Mouse (Mus musculus) hindbrain, embryonic 10.5 days (tissue): Measurements from ENCODE around the gene Myo1h. TPM values are rescaled to one million over a fixed set of nuclear protein-coding genes. Genes with fewer than 3 reads are reported as not detected.

Experiments used
- DNase-seq: peaks from one replicate; pipeline ENCODE4 v3.0.0-alpha.2; 2017; ENCODE audit warnings: low spot score
- H3K27ac ChIP-seq: fragments of 300-500 bp; sonication (generic); 2 replicates; pipeline ENCODE4 v1.5.1; 2016; ENCODE audit warnings: mild to moderate bottlenecking, moderate library complexity
- H3K27me3 ChIP-seq: fragments of 300-500 bp; sonication (generic); 2 replicates; pipeline ENCODE4 v1.6.1; 2016; ENCODE audit warnings: mild to moderate bottlenecking; ENCODE audit not compliant: poor library complexity, insufficient read depth, severe bottlenecking
- H3K36me3 ChIP-seq: fragments of 300-500 bp; sonication (generic); 2 replicates; pipeline ENCODE4 v1.6.1; 2016; ENCODE audit warnings: mild to moderate bottlenecking, moderate library complexity
- H3K4me1 ChIP-seq: fragments of 300-500 bp; sonication (generic); replicated peaks from 2 replicates; pipeline ENCODE4 v1.6.1; 2016; ENCODE audit warnings: mild to moderate bottlenecking
- H3K4me3 ChIP-seq: fragments of 300-500 bp; sonication (generic); 2 replicates; pipeline ENCODE4 v1.5.1; 2016; ENCODE audit warnings: mild to moderate bottlenecking, moderate library complexity
- H3K9me3 ChIP-seq: fragments of 300-500 bp; sonication (generic); 2 replicates; pipeline ENCODE4 v1.6.1; 2016; ENCODE audit warnings: mild to moderate bottlenecking, moderate library complexity
- WGBS: fragments of 180-500 bp; shearing (Covaris S2); methylation state at CpG from one replicate; pipeline ENCODE4 v1.1.7; 2016; 5-methylcytosine and 5-hydroxymethylcytosine counted together
- polyA plus RNA-seq: library from polyadenylated mRNA; unstranded; fragments of >200 nt; fragmentation: Nextera tagmentation; extraction: Ambion mirVana; gene quantifications from 2 replicates; pipeline ENCODE4 v1.2.1, GENCODE M21; 2016

The Myo1h gene
- polyA plus RNA-seq, 1 experiment from 2014 or later = 0.59 TPM

- H3K4me3 ChIP-seq = no peak overlapping the region
- peaks cover 53% of the 10 kb centered on the region for H3K36me3 ChIP-seq
- no peak overlapping the region for H3K27ac ChIP-seq
- peak; percentile 52 for DNase-seq
- H3K4me1 ChIP-seq = peaks cover 31% of the 10 kb centered on the region
- peaks cover 3% of the 10 kb centered on the region; the same call in 1 of the 2 replicates for H3K9me3 ChIP-seq
- WGBS = 78% methylated on average over 9 of the region's 9 CpGs
- no peaks in the 10 kb centered on the region for H3K27me3 ChIP-seq
Observed at GRCm38 (mm10) chr5:114383184-114383904, 94.4 kb downstream of the Myo1h start.

- Histone ChIP-seq H3K36me3 (peaks cover 64% of the 10 kb centered on the region), H3K9me3 (peaks cover 3% of the 10 kb centered on the region; the same call in 1 of the 2 replicates), H3K4me3 (no peak overlapping the region), H3K4me1 (peaks cover 20% of the 10 kb centered on the region), H3K27me3 (no peaks in the 10 kb centered on the region), H3K27ac (no peak overlapping the region)
- WGBS = 95% methylated on average over 8 of the region's 8 CpGs
- DNase-seq = no peak
Observed at GRCm38 (mm10) chr5:114384448-114384847, 95.5 kb downstream of the Myo1h start.

GRCm38 (mm10) chr5:114393169-114393568 lies 104.2 kb downstream of the Myo1h start:
- Histone ChIP-seq H3K4me1 (no peaks in the 10 kb centered on the region), H3K4me3 (no peak overlapping the region), H3K9me3 (no peaks in the 10 kb centered on the region), H3K36me3 (peaks cover 99% of the 10 kb centered on the region), H3K27ac (no peak overlapping the region), H3K27me3 (no peaks in the 10 kb centered on the region)
- WGBS = 87% methylated on average over 9 of the region's 9 CpGs
- DNase-seq = no peak

GRCm38 (mm10) chr5:114406592-114406991 lies 117.6 kb downstream of the Myo1h start:
- 95% methylated on average over 14 of the region's 14 CpGs for WGBS
- Histone ChIP-seq H3K27ac (no peak overlapping the region), H3K9me3 (no peaks in the 10 kb centered on the region), H3K4me1 (no peaks in the 10 kb centered on the region), H3K27me3 (no peaks in the 10 kb centered on the region), H3K36me3 (peaks cover 100% of the 10 kb centered on the region), H3K4me3 (no peak overlapping the region)
- no peak for DNase-seq

GRCm38 (mm10) chr5:114407269-114407668 lies 118.3 kb downstream of the Myo1h start:
- Histone ChIP-seq H3K4me3 (no peak overlapping the region), H3K9me3 (no peaks in the 10 kb centered on the region), H3K27ac (no peak overlapping the region), H3K4me1 (0 out of 2 replicates have a peak, but pooled peaks cover 6% of the 10 kb centered on the region), H3K27me3 (no peaks in the 10 kb centered on the region), H3K36me3 (peaks cover 100% of the 10 kb centered on the region)
- WGBS = 93% methylated on average over 10 of the region's 10 CpGs
- DNase-seq = no peak

GRCm38 (mm10) chr5:114407810-114408209 lies 118.8 kb downstream of the Myo1h start:
- Histone ChIP-seq H3K4me3 (no peak overlapping the region), H3K9me3 (no peaks in the 10 kb centered on the region), H3K36me3 (peaks cover 100% of the 10 kb centered on the region), H3K27ac (no peak overlapping the region), H3K27me3 (no peaks in the 10 kb centered on the region), H3K4me1 (0 out of 2 replicates have a peak, but pooled peaks cover 6% of the 10 kb centered on the region)
- no peak for DNase-seq
- WGBS = 95% methylated on average over 9 of the region's 9 CpGs

GRCm38 (mm10) chr5:114408846-114409245 lies 119.9 kb downstream of the Myo1h start:
- H3K9me3 ChIP-seq = no peaks in the 10 kb centered on the region
- H3K36me3 ChIP-seq = peaks cover 100% of the 10 kb centered on the region
- no peak overlapping the region for H3K27ac ChIP-seq
- DNase-seq = no peak
- 94% methylated on average over 11 of the region's 11 CpGs for whole genome bisulfite sequencing
- H3K4me3 ChIP-seq = no peak overlapping the region
- H3K4me1 ChIP-seq = 0 out of 2 replicates have a peak, but pooled peaks cover 6% of the 10 kb centered on the region
- H3K27me3 ChIP-seq = no peaks in the 10 kb centered on the region

GRCm38 (mm10) chr5:114410429-114410828 lies 121.5 kb downstream of the Myo1h start:
- 93% methylated on average over 13 of the region's 13 CpGs for WGBS
- Histone ChIP-seq H3K27me3 (no peaks in the 10 kb centered on the region), H3K27ac (no peak overlapping the region), H3K36me3 (peaks cover 100% of the 10 kb centered on the region), H3K4me1 (0 out of 2 replicates have a peak, but pooled peaks cover 6% of the 10 kb centered on the region), H3K4me3 (no peak overlapping the region), H3K9me3 (no peaks in the 10 kb centered on the region)
- DNase-seq = no peak

- no peak for DNase-seq
- no peak overlapping the region for H3K27ac ChIP-seq
- no peaks in the 10 kb centered on the region for H3K27me3 ChIP-seq
- 0 out of 2 replicates have a peak, but pooled peaks cover 6% of the 10 kb centered on the region for H3K4me1 ChIP-seq
- peaks cover 100% of the 10 kb centered on the region for H3K36me3 ChIP-seq
- no peak overlapping the region for H3K4me3 ChIP-seq
- H3K9me3 ChIP-seq = no peaks in the 10 kb centered on the region
- 84% methylated on average over 23 of the region's 23 CpGs for WGBS
Observed at GRCm38 (mm10) chr5:114412361-114412998, 123.5 kb downstream of the Myo1h start.

GRCm38 (mm10) chr5:114413067-114413735 lies 124.2 kb downstream of the Myo1h start:
- Histone ChIP-seq H3K27me3 (no peaks in the 10 kb centered on the region), H3K9me3 (no peaks in the 10 kb centered on the region), H3K36me3 (peaks cover 100% of the 10 kb centered on the region), H3K27ac (no peak overlapping the region), H3K4me1 (0 out of 2 replicates have a peak, but pooled peaks cover 6% of the 10 kb centered on the region), H3K4me3 (no peak overlapping the region)
- 79% methylated on average over 16 of the region's 16 CpGs for WGBS
- DNase-seq = no peak
